In the genomic region with DNA sequence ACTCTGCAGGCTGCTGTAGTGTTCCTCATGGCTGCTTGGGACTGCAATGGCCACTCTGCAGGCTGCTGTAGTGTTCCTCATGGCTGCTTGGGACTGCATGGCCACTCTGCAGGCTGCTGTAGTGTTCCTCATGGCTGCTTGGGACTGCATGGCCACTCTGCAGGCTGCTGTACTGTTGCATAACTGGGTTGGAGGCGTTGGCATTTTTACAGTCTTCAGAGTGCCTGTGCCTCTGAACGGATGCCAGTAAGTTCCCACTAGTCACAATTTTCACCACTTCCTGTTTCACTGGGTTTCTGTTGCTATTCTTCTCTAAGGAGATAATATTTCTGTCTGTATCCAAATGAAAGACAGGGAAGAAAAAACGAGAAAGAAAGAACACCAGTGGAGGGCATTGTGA, we compare ENCODE assay signal across 8 mouse cellular contexts. TPM values are rescaled to one million over a fixed set of nuclear protein-coding genes. Genes with fewer than 3 reads are reported as not detected.
DNase-seq lines count a peak whose midpoint lies in the region; ATAC-seq and TF ChIP-seq lines count a peak whose summit lies in the region.
"Not testable (repeated sequence)": the region's sequence is repeated elsewhere in the genome, so short reads cannot be mapped to it uniquely, and the experiment has no call there.

No protein-coding gene starts in this region.

- peak; percentile 87 for DNase-seq in MEL (ENCODE audit: low read depth, low spot score)
- DNase-seq in cerebellum, adult 11 months: peak; percentile 43
- peak; percentile 23 to 40 for DNase-seq in heart, postnatal 14 days
- DNase-seq in layer of hippocampus, postnatal 36 days: peak; percentile 34 to 39
- peak; percentile 88 for DNase-seq in lung, postnatal 0 days (ENCODE audit: low spot score)
- peak; percentile 45 for DNase-seq in thymus, postnatal 25 days

- TF ChIP-seq EP300 in MEL (IDR thresholded peaks at IDR 0.05; ENCODE audit: low read depth in 1 of 2, low read length in 2 of 2): peak; percentile 53 to 68; a peak in 3 of 4 replicates
- TF ChIP-seq EP300 in lung, postnatal 0 days (IDR thresholded peaks at IDR 0.05): not testable (repeated sequence)

- H3K27me3 ChIP-seq in MEL (ENCODE audit: control insufficient read depth in 1 of 2, insufficient read depth in 2 of 2, low read length in 2 of 2); lung, postnatal 0 days (replicated peaks; ENCODE audit: insufficient read depth, low read length); neural tube, embryonic 15.5 days (replicated peaks): not testable (repeated sequence)

- H3K79me2 ChIP-seq in MEL (ENCODE audit: control insufficient read depth, insufficient read depth, low read length, poor library complexity): not testable (repeated sequence)

- TF ChIP-seq CTCF in MEL (IDR thresholded peaks at IDR 0.05 in 2 of 3, conservative IDR thresholded peaks at IDR 0.05 in 1 of 3; ENCODE audit: control insufficient read depth in 1 of 3, insufficient read depth in 1 of 3, low read depth in 2 of 3, low read length in 3 of 3, poor library complexity in 1 of 3, severe bottlenecking in 1 of 3); lung, postnatal 0 days (IDR thresholded peaks at IDR 0.05): not testable (repeated sequence)

- H3K4me2 ChIP-seq in lung, postnatal 0 days (replicated peaks; ENCODE audit: low read depth, low read length); neural tube, embryonic 15.5 days: not testable (repeated sequence)

- H3K4me3 ChIP-seq in MEL (ENCODE audit: control insufficient read depth in 1 of 2, insufficient read depth in 1 of 2, low read depth in 2 of 2, low read length in 2 of 2): peak overlapping the region in 1 of 2 experiments; percentile 51; a peak in 2 of 4 replicates
- not testable (repeated sequence) for H3K4me3 ChIP-seq in lung, postnatal 0 days (ENCODE audit: low read depth, low read length); neural tube, embryonic 15.5 days (replicated peaks)

- H3K9ac ChIP-seq in MEL (ENCODE audit: control insufficient read depth, low read depth, low read length, poor library complexity, severe bottlenecking): peak overlapping the region; percentile 23; the same call in 1 of the 2 replicates
- not testable (repeated sequence) for H3K9ac ChIP-seq in lung, postnatal 0 days (replicated peaks; ENCODE audit: low read depth); neural tube, embryonic 15.5 days (replicated peaks)

- 14% methylated on average over 3 of the region's 3 CpGs for WGBS in lung, postnatal 0 days
- 63% methylated on average over 3 of the region's 3 CpGs for WGBS in neural tube, embryonic 15.5 days

- not testable (repeated sequence) for H3K9me3 ChIP-seq in MEL (replicated peaks; ENCODE audit: insufficient read depth, low read length); lung, postnatal 0 days (ENCODE audit: low read length); neural tube, embryonic 15.5 days (replicated peaks)

- TF ChIP-seq POLR2A in MEL (IDR thresholded peaks at IDR 0.05; ENCODE audit: control insufficient read depth in 1 of 2, insufficient read depth in 1 of 2, low read depth in 1 of 2, low read length in 2 of 2, poor library complexity in 1 of 2): not testable (repeated sequence)

- H3K27ac ChIP-seq in MEL (ENCODE audit: control insufficient read depth, low read depth, low read length): peak overlapping the region; percentile 46
- H3K27ac ChIP-seq in lung, postnatal 0 days (ENCODE audit: low read length): not testable (repeated sequence)
- 0 out of 2 replicates have a peak overlapping the region, but pooled peaks have one; percentile 18 for H3K27ac ChIP-seq in neural tube, embryonic 15.5 days (replicated peaks)

- 0 out of 2 replicates have a peak, but pooled peaks have one; percentile 25 for ATAC-seq in erythroid progenitor cell, adult 5-6 weeks (replicated peaks; ENCODE audit: low FRiP score, poor library complexity, severe bottlenecking)
- ATAC-seq in lung, postnatal 0 days: peak; percentile 60
- not testable (repeated sequence) for ATAC-seq in neural tube, embryonic 15.5 days (ENCODE audit: low FRiP score)

- peaks cover 0 to 21% of the 10 kb centered on the region in 2 experiments; a peak in 2 of 4 replicates for H3K36me3 ChIP-seq in MEL (ENCODE audit: control insufficient read depth in 1 of 2, insufficient read depth in 2 of 2, low read length in 2 of 2)
- H3K36me3 ChIP-seq in lung, postnatal 0 days (ENCODE audit: insufficient read depth, low read length); neural tube, embryonic 15.5 days: not testable (repeated sequence)

- TF ChIP-seq RAD21 in MEL (IDR thresholded peaks at IDR 0.05; ENCODE audit: low read depth, low read length): peak; percentile 2

- intact Hi-C loops in heart, postnatal 14 days (cut with DNase I): not testable (repeated sequence)

- peaks cover 10 to 19% of the 10 kb centered on the region in 2 experiments for H3K4me1 ChIP-seq in MEL (ENCODE audit: control insufficient read depth in 1 of 2, insufficient read depth in 2 of 2, low read length in 2 of 2)
- not testable (repeated sequence) for H3K4me1 ChIP-seq in lung, postnatal 0 days (ENCODE audit: insufficient read depth, low read depth, low read length); neural tube, embryonic 15.5 days

TF ChIP-seq in MEL, 35 proteins besides CTCF, POLR2A, EP300 and RAD21:
- 0 out of 2 replicates have a peak, but pooled peaks have one; percentile 19 for TF ChIP-seq MYC (IDR thresholded peaks at IDR 0.05; ENCODE audit: low read depth, low read length)
- TF ChIP-seq ELF1 (IDR thresholded peaks at IDR 0.05; ENCODE audit: low read depth, low read length): peak; percentile 69; the same call in 1 of the 2 replicates
- peak; percentile 23; the same call in 1 of the 2 replicates for TF ChIP-seq ZNF384 (IDR thresholded peaks at IDR 0.05; ENCODE audit: low read depth, low read length)
- TF ChIP-seq RCOR1 (IDR thresholded peaks at IDR 0.05; ENCODE audit: low read depth, low read length): 0 out of 2 replicates have a peak, but pooled peaks have one; percentile 32
- TF ChIP-seq GATA1 (IDR thresholded peaks at IDR 0.05; ENCODE audit: low read depth, low read length): peak; percentile 4; the same call in 1 of the 2 replicates
- 0 out of 2 replicates have a peak, but pooled peaks have one; percentile 35 for TF ChIP-seq MAX (IDR thresholded peaks at IDR 0.05; ENCODE audit: low read length)
- TF ChIP-seq ETS1 (IDR thresholded peaks at IDR 0.05; ENCODE audit: low read depth, low read length): peak; percentile 57
- 0 out of 2 replicates have a peak, but pooled peaks have one; percentile 36 for TF ChIP-seq MXI1 (IDR thresholded peaks at IDR 0.05; ENCODE audit: low read depth, low read length)
- 0 out of 2 replicates have a peak, but pooled peaks have one; percentile 17 for TF ChIP-seq SMC3 (IDR thresholded peaks at IDR 0.05; ENCODE audit: low read depth, low read length)

RNA-seq across cellular contexts. Expression of gene Rnf24, which starts 31.5 kb away (rescaled TPM):
- 0.73 and 0.78 TPM in 2 replicates for total RNA-seq in MEL (2012; rRNA removed)
- polyA plus RNA-seq in MEL (2012; ENCODE audit: insufficient read depth in 1 of 2, insufficient read length in 2 of 2, low read depth in 1 of 2, low replicate concordance in 2 of 2, missing spikeins in 1 of 2): 1 to 10 TPM in 1 of 2 experiments, not detected in 1; 2.9 TPM
- total RNA-seq in erythroid progenitor cell, adult 5-6 weeks (2015; ENCODE audit: low replicate concordance): 1.1 and 2.9 TPM in 2 replicates
- 0.77 and 6.4 TPM in 2 replicates for total RNA-seq in erythroid progenitor cell, adult 5-6 weeks (2017; ENCODE audit: low replicate concordance)
- 1 to 10 TPM; 3.4 to 3.9 TPM for total RNA-seq in heart, postnatal 14 days (2021)
- total RNA-seq in layer of hippocampus, postnatal 36 days (2021): 10 to 100 TPM; 28.3 to 29.5 TPM
- 1.3 and 1.6 TPM in 2 replicates for polyA plus RNA-seq in lung, postnatal 0 days (2015; fragmentation: Nextera tagmentation; extraction: Ambion mirVana)
- polyA plus RNA-seq in neural tube, embryonic 15.5 days (2015; fragmentation: Nextera tagmentation; extraction: Ambion mirVana): 13.2 and 14.9 TPM in 2 replicates

RNA-seq across cellular contexts. Expression of gene Pank2, which starts 58.9 kb away (rescaled TPM):
- total RNA-seq in MEL (2012; rRNA removed): 34.9 and 36.0 TPM in 2 replicates
- polyA plus RNA-seq in MEL (2012; ENCODE audit: insufficient read depth in 1 of 2, insufficient read length in 2 of 2, low read depth in 1 of 2, low replicate concordance in 2 of 2, missing spikeins in 1 of 2): 100 to 1,000 TPM in 1 of 2 experiments, 10 to 100 TPM in 1; 71.8 to 275 TPM
- 40.0 and 69.2 TPM in 2 replicates for total RNA-seq in erythroid progenitor cell, adult 5-6 weeks (2015; ENCODE audit: low replicate concordance)
- total RNA-seq in erythroid progenitor cell, adult 5-6 weeks (2017; ENCODE audit: low replicate concordance): 37.8 and 65.5 TPM in 2 replicates
- total RNA-seq in heart, postnatal 14 days (2021): 10 to 100 TPM; 27.2 to 28.2 TPM
- total RNA-seq in layer of hippocampus, postnatal 36 days (2021): 10 to 100 TPM; 54.5 to 59.4 TPM
- 22.3 and 26.7 TPM in 2 replicates for polyA plus RNA-seq in lung, postnatal 0 days (2015; fragmentation: Nextera tagmentation; extraction: Ambion mirVana)
- polyA plus RNA-seq in neural tube, embryonic 15.5 days (2015; fragmentation: Nextera tagmentation; extraction: Ambion mirVana): 22.8 and 23.6 TPM in 2 replicates

Comparison
In these comparisons a context has a peak if more than half of its experiments do, and no peak if none do; other contexts are left out.
1. DNase-seq: peak in every context shown above with its lines; median percentile 88 in lung, postnatal 0 days; 87 in MEL; 45 in thymus, postnatal 25 days; 43 in cerebellum, adult 11 months; 36 in layer of hippocampus, postnatal 36 days; 32 in heart, postnatal 14 days.